Mouse (Mus musculus): Measurements from ENCODE around the gene Pigl.

DNA sequence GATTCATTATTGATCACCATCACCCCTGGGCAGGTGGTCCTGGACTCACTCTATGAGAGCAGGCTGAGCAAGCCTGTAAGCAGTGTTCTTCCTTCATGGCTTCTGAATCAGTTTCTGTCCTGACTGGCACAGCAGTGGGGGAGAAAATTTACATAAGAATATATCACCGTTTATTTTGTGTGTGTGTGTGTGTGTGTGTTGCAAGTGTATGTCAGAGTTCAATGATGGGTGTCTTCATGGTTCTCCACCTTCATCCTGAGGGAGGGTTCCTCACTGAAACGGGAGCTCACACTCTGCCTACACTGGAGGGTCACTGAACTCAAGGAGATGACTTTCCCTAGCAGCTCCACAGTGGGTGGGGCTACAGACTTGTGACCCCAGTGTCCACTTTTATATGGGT, 82.7 kb downstream of the Pigl start:
- no peak for TF ChIP-seq CTCF (IDR thresholded peaks at IDR 0.05; ENCODE audit: borderline replicate concordance, extremely low read depth, insufficient read depth, insufficient read length)
- TF ChIP-seq POLR2A (IDR thresholded peaks at IDR 0.05; ENCODE audit: borderline replicate concordance, extremely low read depth, insufficient read depth, insufficient read length, poor library complexity, severe bottlenecking), result no peak

Measured in brain, embryonic 14.5 days (tissue).